Mouse (Mus musculus): ENCODE results near the gene Gm5294.

DNA sequence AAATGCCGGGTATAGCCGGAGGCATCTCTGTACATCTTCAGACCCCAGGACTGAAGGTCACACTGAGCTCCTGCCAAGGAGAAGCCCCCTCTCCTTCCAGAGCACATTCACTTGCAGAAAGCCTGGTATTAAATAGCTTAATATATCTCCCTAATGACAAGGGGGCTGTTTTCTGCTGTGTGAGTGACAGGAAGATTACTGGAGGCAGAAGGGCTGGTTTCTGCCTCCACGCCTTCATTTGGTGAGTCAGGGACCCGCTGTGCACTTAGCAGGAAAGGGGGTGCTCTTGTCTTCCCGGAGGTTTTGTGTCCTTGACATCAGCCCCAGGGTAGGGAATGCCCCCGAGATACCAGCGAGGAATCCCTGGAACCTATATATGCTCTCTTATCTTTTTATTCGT, 36.7 kb upstream of the Gm5294 start:
- TF ChIP-seq CTCF (conservative IDR thresholded peaks at IDR 0.05; ENCODE audit: insufficient read depth, insufficient read length, low read depth, low read length) (no peak), POLR2A (IDR thresholded peaks at IDR 0.05; ENCODE audit: low read depth, low read length) (no peak)
